Mouse (Mus musculus): ENCODE data around the gene Fam120c.
"Not testable (repeated sequence)": the region's sequence is repeated elsewhere in the genome, so short reads cannot be mapped to it uniquely, and the experiment has no call there.

Fam120c gene

DNA sequence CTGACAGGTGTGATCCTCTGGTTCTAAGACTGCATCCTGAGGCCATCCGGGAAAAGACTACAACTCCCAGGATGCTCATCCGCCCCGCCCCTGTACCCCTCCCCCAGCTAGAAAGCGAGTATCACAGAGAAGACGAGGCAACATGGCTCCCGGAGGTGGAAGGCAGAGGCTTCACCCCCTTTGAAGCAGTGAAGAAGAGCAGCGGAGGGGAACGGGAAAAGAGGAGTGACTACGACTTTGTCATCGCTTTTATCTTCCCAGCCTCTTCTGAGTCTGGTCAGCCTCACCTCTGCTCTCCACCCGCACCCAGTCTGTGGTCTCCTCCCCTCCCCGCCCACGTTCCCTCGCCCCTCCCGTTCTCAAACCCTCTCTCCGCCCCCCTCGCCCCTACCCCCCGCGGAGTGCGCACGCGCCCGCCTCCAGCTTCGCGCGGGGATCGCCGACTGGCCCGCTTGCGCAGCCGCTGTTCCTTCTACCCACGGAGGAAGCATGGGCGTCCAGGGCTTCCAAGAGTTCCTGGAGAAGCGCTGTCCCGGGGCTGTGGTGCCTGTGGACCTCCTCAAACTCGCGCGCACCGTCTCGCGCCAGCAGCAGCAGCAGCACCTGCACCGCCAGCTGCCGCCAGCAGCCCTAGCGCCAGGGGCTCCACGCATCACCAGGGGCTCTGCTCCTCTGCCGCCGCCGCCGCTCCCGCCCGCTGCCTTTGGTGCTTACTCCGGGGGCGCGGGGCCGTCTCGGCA, at the start of gene Fam120c:
TSS of gene Fam120c (plus strand) at position 415 of the 740 bp plus-strand sequence.
- DNase-seq (ENCODE audit: low spot score) = peak; percentile 80

DNA sequence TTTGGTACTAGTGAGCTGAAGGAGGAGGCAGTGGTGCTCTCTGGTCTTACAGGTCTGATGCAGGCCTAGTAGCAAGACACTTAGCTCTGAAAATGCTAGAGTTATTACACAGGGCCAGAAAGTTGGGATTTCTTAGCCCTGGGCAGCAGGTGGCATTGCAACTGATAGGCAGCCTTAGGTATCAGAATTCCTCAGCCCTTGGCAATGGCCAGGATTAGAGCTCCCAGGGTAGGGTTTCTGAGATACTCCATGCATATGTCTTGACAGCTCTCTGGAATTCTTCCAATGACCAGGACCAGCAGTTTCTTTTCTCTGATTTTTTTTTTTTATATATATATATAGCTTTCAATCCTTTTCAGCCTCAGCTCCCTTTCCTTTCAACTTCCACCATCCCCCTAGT, 45.6 kb upstream of the Fam120c start:
- no peak for DNase-seq (ENCODE audit: low spot score)

DNA sequence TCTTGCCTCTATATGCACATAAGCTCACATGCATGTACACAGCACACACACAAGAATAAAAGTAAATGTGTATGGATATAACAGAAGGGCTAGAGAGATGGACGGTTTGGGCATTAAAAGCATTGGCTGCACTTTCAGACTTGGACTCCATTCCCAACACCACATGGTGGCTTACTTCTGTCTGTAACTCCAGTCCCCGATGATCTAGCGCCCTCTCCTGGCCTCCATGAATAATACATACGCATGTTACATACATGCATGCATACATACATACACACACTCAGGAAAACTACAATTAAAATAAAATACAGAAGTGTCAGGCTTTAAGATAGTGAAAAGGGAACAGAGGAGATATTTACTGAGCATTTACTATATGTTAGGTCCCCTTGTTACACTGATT, 30.2 kb upstream of the Fam120c start:
- DNase-seq (ENCODE audit: low spot score) = no peak

DNA sequence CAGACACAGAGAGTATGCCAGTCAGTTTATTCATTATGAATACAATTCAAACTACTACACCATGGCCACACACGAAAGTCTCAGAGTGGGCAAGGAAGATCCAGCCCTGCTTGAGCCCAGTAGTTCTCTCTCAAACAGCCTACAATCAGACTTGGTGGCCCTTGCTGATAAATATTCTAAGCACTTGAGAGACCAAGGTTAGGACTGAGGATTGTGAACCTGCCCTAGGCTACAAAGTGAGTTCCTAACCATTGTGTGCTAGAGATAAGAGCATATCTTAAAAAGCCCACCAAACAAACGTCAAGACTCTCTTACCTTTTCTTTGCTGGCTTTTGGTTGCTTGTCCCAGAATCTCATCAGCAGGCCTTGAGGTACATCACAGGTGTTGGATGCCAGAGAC, 10.4 kb upstream of the Fam120c start:
- no peak for DNase-seq (ENCODE audit: low spot score)

DNA sequence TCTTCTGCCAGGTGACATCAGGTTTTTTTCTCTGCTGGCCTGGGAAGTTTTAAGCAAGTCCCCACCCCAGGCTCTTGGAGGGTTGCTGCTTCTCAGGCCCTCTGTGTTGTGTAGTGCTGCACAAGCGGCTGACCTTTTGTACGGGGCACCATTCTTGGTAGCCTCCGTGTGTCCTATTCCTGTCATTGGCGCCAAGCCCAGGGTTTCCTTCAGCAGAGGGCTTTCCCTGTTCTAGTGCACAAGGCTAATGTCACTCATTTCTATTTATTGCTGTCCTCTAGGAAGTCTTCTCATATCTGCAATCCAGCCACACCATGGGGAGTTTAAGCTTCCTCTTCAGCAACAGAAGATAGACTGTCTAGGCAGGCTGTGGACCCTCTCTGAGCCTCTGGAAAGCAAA, 6.2 kb upstream of the Fam120c start:
- DNase-seq (ENCODE audit: low spot score) = peak; percentile 18

DNA sequence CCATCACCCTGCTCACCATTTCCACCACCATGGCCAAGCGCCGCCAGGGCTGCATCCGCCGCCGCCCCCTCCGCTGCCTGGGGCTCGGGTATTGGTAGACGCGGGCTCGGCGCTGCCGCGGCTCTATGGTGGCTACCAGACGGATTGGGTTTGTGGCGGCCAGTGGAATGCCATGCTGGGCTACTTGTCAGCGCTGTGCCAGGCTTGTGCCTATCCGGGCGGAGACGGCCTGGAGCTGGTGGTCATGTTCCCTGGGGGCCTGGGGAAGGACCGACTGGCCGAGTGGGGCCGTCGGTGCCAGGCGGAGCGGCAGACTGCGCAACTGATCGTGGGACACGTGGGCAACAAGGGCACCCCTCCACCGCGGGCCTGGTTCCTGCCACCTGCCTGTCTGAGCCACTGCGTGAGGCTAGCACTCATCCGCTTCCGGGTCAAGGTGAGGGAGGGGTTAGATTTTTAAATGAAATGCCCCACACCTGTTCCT, 568 bp downstream of the Fam120c start:
- peak; percentile 47 for DNase-seq (ENCODE audit: low spot score)

DNA sequence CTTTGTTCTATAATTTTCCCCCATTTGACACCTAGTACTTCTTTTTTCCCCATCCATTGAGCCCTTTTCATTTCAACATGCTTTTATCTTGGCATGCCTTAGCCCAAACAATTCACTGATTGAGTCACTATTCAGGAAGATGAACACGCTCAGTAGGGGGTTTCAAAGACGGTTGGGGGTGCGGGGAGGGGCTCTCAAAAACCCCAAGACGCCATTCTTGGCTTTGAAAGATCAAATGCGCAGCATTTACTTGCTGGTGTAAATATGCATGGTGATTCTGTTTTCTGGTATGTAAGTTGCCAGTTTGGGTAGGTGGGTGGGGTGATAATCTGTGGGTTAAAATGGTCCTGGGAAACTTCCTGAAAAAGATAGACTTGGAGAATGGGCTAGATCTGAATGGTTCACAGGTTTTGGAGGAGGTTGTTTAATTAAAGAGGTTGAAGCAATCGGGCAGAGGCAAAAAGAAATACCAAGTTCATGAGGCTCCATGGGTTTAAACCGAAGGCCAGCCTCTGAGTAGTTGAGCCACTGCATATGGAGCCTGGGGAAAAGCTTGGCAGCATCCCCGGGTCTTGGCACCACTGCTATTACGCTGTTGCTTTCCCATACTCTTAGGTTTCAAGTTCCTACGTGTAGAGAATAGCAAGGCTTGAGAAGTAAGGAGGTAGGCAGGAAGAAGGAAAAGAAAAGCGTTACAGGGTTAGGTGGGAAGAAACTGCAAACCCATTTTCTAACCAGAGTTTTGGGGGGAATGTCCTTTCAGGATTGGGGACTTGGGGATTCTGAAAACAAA, 1.6 kb downstream of the Fam120c start:
- DNase-seq (ENCODE audit: low spot score) = no peak

DNA sequence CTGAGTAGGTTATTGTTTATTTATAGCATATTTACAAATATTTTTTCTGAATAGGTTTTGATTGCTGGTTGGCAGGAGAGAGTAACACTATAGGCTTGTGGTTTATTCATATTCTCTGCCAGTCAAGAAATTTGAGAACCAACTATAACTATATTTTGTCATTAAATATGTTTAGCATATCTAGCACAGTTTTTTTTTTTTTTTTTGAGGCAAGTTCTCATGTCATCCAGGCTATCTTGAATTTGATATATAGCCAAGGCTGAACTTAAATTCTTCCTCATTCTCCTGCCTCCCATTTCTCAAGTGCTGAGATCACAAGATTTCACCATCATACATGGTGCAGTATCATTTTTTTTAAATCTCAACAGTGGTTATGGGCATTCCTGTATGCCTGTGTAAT, 3.3 kb downstream of the Fam120c start:
- DNase-seq (ENCODE audit: low spot score) = no peak

DNA sequence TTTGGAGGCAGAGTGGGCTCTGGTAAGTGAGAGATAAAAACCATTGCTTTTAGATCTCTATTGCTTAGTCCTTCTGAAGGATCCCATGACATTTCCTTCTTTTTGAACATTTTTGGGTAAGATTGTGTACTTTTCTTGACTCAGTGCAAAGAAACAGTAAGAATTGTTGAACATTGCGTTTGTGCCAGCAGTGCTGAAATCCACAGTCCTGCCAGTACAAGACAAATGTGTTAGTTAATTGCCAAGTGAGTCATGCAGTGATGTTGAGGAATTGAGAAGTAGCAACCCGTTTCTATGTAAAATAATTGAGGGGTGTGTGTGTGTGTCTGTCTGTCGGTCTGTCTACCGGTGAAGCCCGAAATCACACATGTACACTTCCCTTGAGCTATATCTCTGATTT, 5.3 kb downstream of the Fam120c start:
- DNase-seq (ENCODE audit: low spot score) = peak; percentile 1

DNA sequence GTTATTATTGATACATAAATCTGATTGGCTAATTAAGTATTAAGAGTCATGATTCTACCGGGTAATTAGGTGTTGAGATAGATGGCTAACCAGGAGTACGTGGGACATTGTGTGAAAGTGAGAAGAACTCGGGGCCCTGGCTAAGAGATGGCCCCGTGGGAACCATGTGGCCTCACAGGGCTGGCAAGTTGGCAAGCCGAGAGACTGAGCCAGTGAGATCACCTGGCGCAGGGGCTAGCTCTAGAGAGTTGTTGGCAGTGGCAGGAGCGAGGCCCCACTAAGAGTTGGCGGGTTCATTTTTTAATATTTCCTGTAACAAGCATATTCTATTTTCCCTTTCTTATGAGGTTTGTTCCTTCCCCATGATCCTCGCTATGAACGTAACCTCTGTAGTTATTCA, 74.8 kb downstream of the Fam120c start:
- DNase-seq (ENCODE audit: low spot score) = no peak

DNA sequence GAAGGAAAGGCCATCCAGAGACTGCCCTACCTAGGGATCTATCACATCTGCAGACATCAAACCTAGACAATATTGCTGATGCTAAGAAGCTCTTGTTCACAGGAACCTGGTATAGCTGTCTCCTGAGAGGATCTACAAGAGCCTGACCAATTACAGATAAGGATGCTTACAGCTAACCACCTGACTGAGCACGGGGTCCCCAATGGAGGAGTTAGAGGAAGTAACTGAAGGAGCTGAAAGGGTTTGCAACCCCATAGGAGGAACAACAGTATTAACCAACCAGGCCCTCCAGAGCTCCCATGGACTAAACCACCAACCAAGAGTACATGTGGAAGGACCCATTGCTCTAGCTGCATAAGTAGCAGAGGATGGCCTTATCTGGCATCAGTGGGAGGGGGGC, 76.8 kb downstream of the Fam120c start:
- no peak for DNase-seq (ENCODE audit: low spot score)

DNA sequence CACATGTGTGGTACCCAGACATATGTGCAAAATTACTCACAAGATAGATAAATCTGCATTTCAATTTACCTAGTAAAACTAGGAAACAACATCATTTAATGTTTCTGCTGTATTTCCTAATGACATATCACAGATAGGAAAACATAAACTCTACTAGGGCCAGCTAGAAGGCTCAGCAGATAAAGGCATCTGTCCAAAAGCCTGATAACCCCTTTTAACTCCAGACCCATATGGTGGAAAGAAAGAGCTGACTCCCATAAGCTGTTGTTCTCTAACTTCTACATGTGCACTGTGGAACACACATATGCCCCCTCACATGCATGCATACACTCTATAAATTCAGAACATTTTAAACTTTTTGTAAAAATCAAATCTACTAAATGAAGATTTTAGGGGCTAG, 99.7 kb downstream of the Fam120c start:
- no peak for DNase-seq (ENCODE audit: low spot score)

DNA sequence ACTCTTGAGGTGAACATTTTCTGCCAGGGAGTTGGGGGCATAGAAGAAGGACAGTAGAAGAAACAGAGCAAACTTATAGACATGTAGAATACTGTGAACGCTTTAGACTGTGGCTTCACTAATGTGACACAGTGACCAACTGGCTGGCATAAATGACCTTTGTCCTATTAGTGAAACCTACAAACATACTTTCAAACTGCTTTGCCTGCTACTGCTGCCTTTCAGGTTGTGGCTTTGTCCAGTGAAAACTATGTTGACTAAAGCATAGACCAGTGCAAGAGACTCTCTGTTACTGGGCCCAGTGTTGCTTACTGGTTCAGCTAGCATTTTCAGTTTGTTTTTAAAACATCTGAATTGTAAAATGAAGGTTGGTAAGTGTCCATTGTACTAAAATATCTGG, 100.2 kb downstream of the Fam120c start:
- no peak for DNase-seq (ENCODE audit: low spot score)

DNA sequence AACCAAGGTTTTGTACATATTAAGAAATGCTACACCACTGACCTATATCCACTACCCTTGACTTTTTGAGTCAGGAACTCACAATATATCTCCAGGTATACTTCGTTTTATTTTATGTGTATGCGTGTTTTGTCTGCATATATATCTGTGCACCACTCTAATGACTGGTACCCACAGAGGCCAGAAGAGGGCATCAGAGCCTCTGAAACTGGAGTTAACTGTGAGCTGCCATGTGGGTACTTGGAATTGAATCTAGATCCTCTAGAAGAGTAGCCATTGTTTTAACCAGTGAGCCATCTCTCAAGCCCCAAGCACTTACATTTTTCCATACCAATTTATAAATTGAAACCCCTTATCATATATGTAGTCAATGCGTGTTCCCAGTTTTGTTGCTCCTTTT, 144.2 kb downstream of the Fam120c start:
- DNase-seq (ENCODE audit: low spot score) = no peak

DNA sequence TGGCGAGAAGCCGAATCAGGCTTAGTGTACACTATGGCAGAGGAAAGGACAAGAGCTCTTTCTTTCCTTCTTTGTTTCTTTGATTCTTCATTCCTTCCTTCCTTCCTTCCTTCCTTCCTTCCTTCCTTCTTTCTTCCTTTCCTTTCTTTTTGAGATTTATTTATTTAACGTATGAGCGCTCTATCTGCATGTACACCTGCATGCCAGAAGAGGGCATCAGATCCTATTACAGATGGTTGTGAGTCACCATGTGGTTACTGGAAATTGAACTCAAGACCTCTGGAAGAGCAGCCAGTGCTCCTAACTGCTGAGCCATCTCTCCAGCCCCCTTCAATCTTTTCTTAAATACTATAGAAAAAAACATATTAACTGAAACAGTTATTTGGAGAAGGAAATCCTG, 149.3 kb downstream of the Fam120c start:
- not testable (repeated sequence) for DNase-seq (ENCODE audit: low spot score)

DNA sequence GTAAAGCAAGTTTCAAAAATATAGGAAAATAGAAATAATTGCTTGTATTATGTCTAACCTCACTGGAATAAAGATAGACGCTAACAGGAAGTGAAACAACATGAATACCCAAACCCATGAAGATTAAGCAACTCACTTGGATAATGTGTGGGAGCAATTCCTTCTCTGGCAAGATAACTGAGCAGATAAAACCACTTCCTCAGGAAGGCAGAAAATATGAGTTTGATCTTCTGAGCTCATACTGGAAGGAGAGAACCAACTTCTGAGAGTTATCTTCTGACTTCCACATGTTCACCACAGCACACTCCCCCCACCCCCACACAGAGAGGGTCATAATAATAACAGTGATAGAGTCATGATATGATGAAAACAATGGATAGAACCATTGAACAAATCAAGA, 152.6 kb downstream of the Fam120c start:
- no peak for DNase-seq (ENCODE audit: low spot score)

DNA sequence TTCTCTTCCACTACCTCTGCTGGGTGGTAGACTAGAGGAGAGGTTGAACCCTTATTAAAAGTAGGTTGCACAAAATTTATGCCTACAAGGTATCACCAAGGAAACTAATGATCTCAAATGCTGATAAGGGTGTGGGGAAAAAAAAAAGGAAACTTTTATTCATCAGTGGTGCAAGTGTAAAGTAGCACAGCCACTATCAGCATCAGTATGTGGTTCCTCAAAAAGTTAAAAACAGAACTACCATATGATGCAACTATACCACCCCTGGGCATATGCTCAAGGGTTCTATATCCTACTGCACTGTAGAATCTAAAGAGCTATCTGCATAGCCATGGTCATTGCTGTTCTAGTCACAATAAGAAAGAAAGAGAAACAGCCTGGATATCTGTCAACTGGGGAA, 164.6 kb downstream of the Fam120c start:
- no peak for DNase-seq (ENCODE audit: low spot score)

DNA sequence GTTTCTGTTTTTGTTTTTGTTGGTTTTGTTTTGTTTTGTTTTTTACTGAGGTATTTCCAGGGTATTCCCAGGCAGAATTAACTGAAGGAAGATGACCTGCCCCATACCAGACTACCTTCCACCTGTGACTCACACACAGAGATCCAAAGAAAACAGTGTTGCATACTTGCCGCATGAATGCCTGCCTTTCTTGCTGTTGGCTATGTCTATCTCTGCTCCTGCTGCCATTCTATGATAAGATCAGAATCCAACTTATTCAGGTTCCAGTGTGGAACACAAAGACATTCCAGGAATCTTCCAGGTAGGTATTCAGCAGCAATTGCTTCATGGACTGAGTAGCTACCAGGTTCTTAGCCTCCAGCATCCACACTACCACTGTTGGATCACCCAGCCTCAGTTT, 165.9 kb downstream of the Fam120c start:
- DNase-seq (ENCODE audit: low spot score) = no peak

DNA sequence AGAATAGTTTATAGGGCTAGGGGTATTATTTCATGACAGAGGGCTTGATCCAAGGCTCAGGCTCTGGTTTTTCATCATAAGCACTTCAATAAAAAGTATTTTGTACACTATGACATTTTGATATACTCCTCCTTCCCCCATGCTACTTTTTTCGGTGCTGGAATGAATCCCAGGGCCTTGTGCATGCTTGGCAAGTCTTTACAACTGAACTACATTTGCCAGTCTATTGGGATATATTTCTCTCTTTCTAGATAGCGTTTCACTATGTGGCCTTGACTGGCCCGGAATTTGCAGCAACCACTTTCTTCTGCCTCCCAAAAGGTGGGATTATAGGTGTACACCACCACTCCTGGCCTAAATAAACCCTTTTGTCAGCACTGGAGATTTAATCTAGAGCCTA, 169.1 kb downstream of the Fam120c start:
- DNase-seq (ENCODE audit: low spot score) = no peak

DNA sequence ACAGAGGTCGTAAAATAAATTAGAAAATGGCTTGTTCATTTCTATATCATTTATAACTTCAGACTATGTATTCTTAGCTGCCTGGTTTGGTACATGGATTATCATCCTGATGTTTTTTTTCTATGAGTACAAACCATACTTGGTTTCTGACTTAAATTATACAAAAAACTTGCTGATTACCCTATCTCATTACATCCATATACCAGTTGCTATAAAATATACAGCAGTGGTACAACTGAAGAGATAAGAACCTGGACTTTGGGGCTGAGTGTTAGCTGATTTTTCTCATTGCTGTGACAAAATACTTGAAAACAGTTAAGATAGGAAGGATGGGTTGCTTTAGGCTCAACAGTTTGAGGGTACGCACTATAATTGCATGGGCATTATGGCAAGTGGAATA, 169.7 kb downstream of the Fam120c start:
- no peak for DNase-seq (ENCODE audit: low spot score)

DNA sequence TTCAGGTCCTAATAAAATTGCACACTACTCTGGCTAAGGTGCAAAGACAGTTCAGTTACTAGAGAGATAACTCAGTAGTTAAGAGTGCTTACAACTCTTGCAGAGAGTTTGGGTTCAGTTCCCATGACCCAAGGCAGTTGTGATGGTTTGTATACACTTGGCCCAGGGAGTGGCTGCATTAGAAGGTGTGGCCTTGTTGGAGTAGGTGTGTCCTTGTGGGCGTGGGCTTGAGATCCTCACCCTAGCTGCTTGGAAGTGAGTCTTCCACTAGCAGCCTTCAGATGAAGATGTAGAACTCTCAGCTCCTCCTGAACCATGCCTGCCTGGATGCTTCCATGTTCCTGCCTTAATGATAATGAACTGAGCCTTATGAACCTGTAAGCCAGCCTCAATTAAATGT, 174.2 kb downstream of the Fam120c start:
- no peak for DNase-seq (ENCODE audit: low spot score)

DNA sequence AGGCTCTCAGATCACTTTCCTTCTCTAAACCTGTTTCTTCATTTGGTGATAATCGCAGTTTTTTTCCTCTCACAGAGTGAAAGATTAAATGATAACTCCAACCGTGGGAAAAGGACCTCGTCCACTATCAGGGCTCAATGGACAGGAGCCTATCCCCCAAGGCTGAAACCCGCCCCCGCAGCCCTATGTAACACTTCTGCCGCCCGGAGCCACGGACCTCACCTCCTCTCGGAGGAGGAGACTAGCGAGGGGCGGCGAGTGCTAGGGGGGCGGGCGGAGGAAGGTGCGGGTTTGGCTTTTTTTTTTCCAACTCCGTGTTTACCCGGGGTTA, 176.1 kb downstream of the Fam120c start:
- DNase-seq (ENCODE audit: low spot score) = no peak

DNA sequence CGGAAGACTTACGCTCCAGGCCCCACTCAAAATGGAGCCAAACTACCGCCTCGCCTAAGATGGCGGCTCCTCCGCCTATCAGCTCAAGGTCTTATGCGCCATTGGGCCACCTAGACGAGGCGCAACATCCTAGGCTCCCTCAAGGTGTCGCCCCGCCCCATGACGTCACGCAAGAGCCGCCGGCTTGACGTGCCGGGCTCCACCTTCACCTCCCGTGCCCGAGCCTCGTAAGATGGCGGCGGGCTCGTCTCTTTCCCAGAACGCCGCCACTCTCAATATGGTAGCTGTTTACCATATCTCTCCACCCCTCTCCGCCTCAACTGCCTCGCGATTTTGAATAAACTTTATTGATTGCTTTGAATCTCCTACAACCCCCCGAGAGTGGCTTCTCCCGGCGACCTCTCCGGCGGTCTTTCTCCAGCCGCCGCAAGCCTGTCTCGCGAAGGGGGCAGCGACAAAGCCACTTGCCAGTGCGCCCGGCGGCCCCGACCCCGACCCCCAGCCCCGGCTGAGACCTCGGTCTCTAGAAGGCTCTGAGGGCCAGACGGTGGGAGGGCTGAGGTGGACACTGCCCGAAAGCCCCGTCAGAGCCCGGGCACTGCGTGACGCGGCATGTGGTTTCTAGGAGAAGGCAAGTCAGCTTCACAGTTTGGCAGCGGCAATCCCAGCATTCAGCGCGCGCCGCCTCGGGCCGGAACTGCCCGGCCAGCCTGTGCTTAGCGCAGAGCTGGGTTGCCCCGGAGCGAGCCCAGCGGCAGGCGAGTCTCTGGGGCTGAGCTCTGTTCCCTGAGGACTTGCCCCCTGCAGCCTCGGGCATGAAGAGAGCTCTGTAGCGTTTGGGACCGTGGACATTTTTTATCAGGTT, 176.7 kb downstream of the Fam120c start, which contains the start of gene Phf8:
TSS of gene Phf8 (plus strand) at position 215 of the 865 bp plus-strand sequence.
- peak; percentile 97 for DNase-seq (ENCODE audit: low spot score)

Measured in lung, postnatal 25 days (tissue).